Mouse (Mus musculus) lung, embryonic 14.5 days (tissue): ENCODE results near the gene Mief1. TPM values are rescaled to one million over a fixed set of nuclear protein-coding genes. Genes with fewer than 3 reads are reported as not detected.

Experiments
- ATAC-seq: fragments of 200-750 bp; cut with Nextera tagmentation; 2 replicates; pipeline ENCODE4 v1.8.0; 2017; ENCODE audit warnings: mild to moderate bottlenecking, moderate TSS enrichment, moderate library complexity; ENCODE audit not compliant: insufficient read depth
- DNase-seq: peaks from one replicate; pipeline ENCODE4 v3.0.0-alpha.2; 2015
- H3K27ac ChIP-seq: fragments of 300-500 bp; sonication (generic); 2 replicates; pipeline ENCODE4 v1.5.1; 2014; ENCODE audit warnings: low read depth, mild to moderate bottlenecking, moderate library complexity
- H3K27me3 ChIP-seq: fragments of 300-500 bp; sonication (generic); 2 replicates; pipeline ENCODE4 v1.6.1; 2014; ENCODE audit warnings: low read length, control low read depth; ENCODE audit not compliant: insufficient read depth
- H3K36me3 ChIP-seq: fragments of 300-500 bp; sonication (generic); 2 replicates; pipeline ENCODE4 v1.6.1; 2014; ENCODE audit warnings: control low read depth; ENCODE audit not compliant: insufficient read depth
- H3K4me1 ChIP-seq: fragments of 300-500 bp; sonication (generic); 2 replicates; pipeline ENCODE4 v1.6.1; 2014; ENCODE audit warnings: antibody characterized with exemption, control low read depth; ENCODE audit not compliant: insufficient read depth
- H3K4me2 ChIP-seq: fragments of 300-500 bp; sonication (generic); 2 replicates; pipeline ENCODE4 v1.6.1; 2014; ENCODE audit warnings: mild to moderate bottlenecking
- H3K4me3 ChIP-seq: fragments of 300-500 bp; sonication (generic); 2 replicates; pipeline ENCODE4 v1.5.1; 2014; ENCODE audit warnings: low read depth, low read length
- H3K9ac ChIP-seq: fragments of 300-500 bp; sonication (generic); 2 replicates; pipeline ENCODE4 v1.6.1; 2014
- H3K9me3 ChIP-seq: fragments of 300-500 bp; sonication (generic); 2 replicates; pipeline ENCODE4 v1.6.1; 2016; ENCODE audit warnings: low read depth, low read length, control low read depth
- CTCF ChIP-seq: IDR thresholded peaks from 2 replicates; pipeline ENCODE4 v1.5.1; 2016; ENCODE audit warnings: antibody characterized with exemption, low read depth
- WGBS: fragments of 180-500 bp; shearing (Covaris S2); extraction: QIAGEN DNeasy Blood & Tissue Kit; methylation state at CpG from one replicate; pipeline ENCODE4 v1.1.7; 2014; 5-methylcytosine and 5-hydroxymethylcytosine counted together
- polyA plus RNA-seq: library from polyadenylated mRNA; unstranded; fragments of >200 nt; fragmentation: Nextera tagmentation; extraction: Ambion mirVana; gene quantifications from 2 replicates; pipeline ENCODE4 v1.2.1, GENCODE M21; 2014

Mief1 gene
- polyA plus RNA-seq, 1 experiment from 2014 or later: 31.7 TPM

DNA sequence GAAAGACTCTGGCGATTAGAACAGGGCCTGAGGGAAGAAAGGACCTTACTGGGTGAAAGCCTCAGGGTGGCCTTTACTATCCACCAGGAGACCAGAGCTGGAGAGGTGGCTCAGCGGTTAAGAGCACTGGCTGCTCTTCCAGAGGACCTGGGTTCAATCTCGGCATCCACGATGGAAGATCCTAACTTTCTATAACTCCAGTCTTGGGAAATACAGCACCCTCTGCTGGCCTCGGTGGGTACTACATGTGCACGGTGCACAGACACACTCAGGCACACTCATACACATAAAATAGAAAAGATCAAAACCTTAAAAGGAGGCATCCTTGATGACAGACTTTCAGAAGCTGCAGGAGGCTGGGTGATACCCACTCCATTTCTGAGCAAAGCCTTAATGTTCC, 46.8 kb downstream of the Mief1 start:
- WGBS: 23% methylated on average over 6 of the region's 6 CpGs
- Histone ChIP-seq H3K27ac (no peak overlapping the region), H3K36me3 (no peaks in the 10 kb centered on the region), H3K9ac (no peak overlapping the region), H3K4me3 (no peak overlapping the region), H3K4me2 (no peak overlapping the region), H3K4me1 (no peaks in the 10 kb centered on the region), H3K27me3 (peaks cover 9% of the 10 kb centered on the region; the same call in 1 of the 2 replicates), H3K9me3 (no peaks in the 10 kb centered on the region)
- DNase-seq (peak; percentile 69), ATAC-seq (no peak)
- peak; percentile 77 for TF ChIP-seq CTCF

DNA sequence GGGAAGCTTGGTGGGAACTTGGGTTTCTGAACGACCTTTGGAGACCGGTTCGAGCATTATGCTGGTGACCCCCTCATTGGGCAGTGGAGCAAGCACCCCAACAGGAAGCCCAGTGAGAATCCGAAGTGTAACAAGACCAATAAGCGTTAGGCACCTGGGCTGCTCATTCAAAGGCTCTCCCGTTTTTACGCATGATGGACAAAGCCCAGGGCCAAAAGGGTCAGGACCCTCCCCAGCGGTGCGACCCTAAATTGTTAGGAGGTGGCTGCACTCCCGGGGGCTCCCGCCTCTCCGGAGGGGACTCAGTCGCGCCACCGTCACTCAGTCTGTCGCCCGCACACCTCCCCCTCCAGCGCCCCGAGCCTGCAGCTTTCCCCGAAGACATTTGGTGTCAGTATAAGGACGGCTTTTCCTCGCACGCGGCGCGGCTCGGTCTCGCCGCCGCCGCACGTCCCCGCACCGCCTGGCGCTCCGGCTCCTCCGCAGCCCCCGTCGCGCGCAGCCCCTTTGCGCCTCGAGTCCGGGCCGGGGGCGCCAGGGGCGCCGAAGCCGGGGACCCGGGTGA, 53.1 kb downstream of the Mief1 start, which contains the start of gene Cacna1i:
Cacna1i (plus strand) TSS at position 388 of the 565 bp plus-strand sequence.
- Histone ChIP-seq H3K4me1 (no peaks in the 10 kb centered on the region), H3K4me2 (peak within 1 kb of the TSS; percentile 87), H3K9ac (peak within 1 kb of the TSS; percentile 3; the same call in 1 of the 2 replicates), H3K27me3 (peaks cover 56% of the 10 kb centered on the region), H3K4me3 (peak within 1 kb of the TSS; percentile 39), H3K9me3 (no peaks in the 10 kb centered on the region), H3K27ac (no peak within 1 kb of the TSS), H3K36me3 (no peaks in the 10 kb centered on the region)
- DNase-seq (peak; percentile 50), ATAC-seq (no peak)
- 1% methylated on average over 50 of the region's 50 CpGs for WGBS
- TF ChIP-seq CTCF: peak; percentile 8; the same call in 1 of the 2 replicates

DNA sequence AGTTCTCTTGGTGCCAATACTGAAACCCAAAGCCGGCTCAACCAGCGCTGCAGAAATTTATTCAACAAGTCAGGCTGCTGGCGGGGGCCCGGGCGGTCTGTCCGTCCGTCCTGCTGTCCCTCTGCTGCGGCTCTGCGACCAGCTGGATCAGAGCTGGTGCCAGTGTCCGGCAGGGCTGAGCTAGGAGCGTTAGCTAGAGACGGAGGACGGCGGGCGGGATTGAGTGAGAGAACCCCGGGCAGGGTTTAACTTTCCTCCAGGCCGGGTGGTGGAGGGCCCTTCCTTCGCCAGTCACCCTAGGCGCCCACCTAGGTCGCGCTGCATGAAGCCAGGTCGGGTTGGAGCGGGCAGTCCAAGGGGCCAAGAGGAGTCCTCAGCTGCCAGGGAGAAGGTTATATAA, 54.2 kb downstream of the Mief1 start:
- WGBS: 3% methylated on average over 23 of the region's 23 CpGs
- Histone ChIP-seq H3K27ac (no peak overlapping the region), H3K27me3 (peaks cover 56% of the 10 kb centered on the region)

DNA sequence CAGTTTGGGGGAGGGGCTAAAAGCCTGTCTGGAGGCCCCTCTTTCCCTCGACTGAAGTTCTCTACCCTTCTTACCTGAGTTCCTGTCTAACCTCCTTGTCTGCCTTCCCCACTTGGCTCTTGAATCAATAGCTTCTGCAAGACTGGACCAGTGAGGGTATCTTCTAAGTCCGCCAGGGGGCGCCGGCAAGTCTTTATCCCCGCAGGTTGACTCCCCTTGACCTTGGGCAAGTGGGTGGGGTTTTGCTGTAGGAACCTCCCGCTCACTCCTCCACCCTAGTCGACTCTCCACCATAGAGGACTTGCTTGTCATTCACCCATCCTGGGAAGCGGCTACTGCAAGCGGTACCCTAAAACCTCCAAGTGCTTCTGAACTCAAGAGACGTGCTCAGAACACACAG, 55.6 kb downstream of the Mief1 start:
- H3K27me3 ChIP-seq: peaks cover 52% of the 10 kb centered on the region
- TF ChIP-seq CTCF: peak; percentile 61
- no peak overlapping the region for H3K4me3 ChIP-seq
- H3K4me1 ChIP-seq: no peaks in the 10 kb centered on the region
- peak; percentile 72 for DNase-seq
- no peaks in the 10 kb centered on the region for H3K36me3 ChIP-seq
- 9% methylated on average over 10 of the region's 10 CpGs for WGBS
- ATAC-seq: no peak
- H3K27ac ChIP-seq: no peak overlapping the region
- no peaks in the 10 kb centered on the region for H3K9me3 ChIP-seq
- no peak overlapping the region for H3K4me2 ChIP-seq
- no peak overlapping the region for H3K9ac ChIP-seq

More for the DNA sequence above, 54.2 kb downstream of the Mief1 start:
- DNase-seq (peak; percentile 15), ATAC-seq (no peak)
- no peaks in the 10 kb centered on the region for H3K9me3 ChIP-seq
- H3K36me3 ChIP-seq: no peaks in the 10 kb centered on the region
- H3K4me3 ChIP-seq: peak overlapping the region; percentile 39
- H3K9ac ChIP-seq: peak overlapping the region; percentile 3; the same call in 1 of the 2 replicates
- TF ChIP-seq CTCF: no peak
- no peaks in the 10 kb centered on the region for H3K4me1 ChIP-seq
- peak overlapping the region; percentile 87 for H3K4me2 ChIP-seq

DNA sequence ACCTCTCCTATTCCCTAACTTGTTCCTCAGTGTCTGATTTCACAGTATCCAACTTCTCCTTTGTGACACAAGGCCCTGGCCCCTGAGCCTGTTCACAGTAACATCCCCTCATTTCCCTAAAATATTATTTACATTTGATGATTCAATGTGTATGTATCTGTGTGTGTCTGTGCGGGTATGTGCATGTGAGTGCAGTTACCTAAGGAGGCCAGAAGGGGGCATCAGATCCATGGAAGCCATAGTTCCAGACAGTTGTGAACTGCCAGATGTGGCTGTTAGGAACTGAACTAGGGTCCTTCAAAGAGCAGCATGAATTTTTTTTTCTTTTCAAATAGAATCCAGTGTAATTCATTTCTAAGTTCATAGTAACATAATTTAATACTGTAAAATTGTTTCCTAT, 63.3 kb downstream of the Mief1 start:
- H3K4me2 ChIP-seq: no peak overlapping the region
- H3K9me3 ChIP-seq: peaks cover 5% of the 10 kb centered on the region; the same call in 1 of the 2 replicates
- ATAC-seq (no peak), DNase-seq (no peak)
- no peak overlapping the region for H3K27ac ChIP-seq
- H3K4me3 ChIP-seq: no peak overlapping the region
- H3K9ac ChIP-seq: no peak overlapping the region
- WGBS: 97% methylated on average over 1 of the region's 1 CpGs
- no peaks in the 10 kb centered on the region for H3K27me3 ChIP-seq
- TF ChIP-seq CTCF: peak; percentile 46
- H3K4me1 ChIP-seq: no peaks in the 10 kb centered on the region
- H3K36me3 ChIP-seq: no peaks in the 10 kb centered on the region

Other genes with a start within 250 kb of the Mief1 start
- 11.6 and 13.0 TPM in 2 replicates for gene Pdgfb, start 219.0 kb upstream of the Mief1 start, polyA plus RNA-seq
- 14.7 and 14.9 TPM in 2 replicates for gene Syngr1, start 142.7 kb upstream of the Mief1 start, polyA plus RNA-seq
- 1,315 and 1,365 TPM in 2 replicates for gene Rpl3, start 142.2 kb upstream of the Mief1 start, polyA plus RNA-seq
- gene Tab1, start 100.9 kb upstream of the Mief1 start, polyA plus RNA-seq: 32.5 and 34.2 TPM in 2 replicates
- 6.1 and 7.7 TPM in 2 replicates for gene Mgat3, start 60.3 kb upstream of the Mief1 start, polyA plus RNA-seq
- not detected in 2 replicates for gene AC140267.1, start 1.8 kb downstream of the Mief1 start, polyA plus RNA-seq
- gene Atf4, start 21.2 kb downstream of the Mief1 start, polyA plus RNA-seq: 115 and 136 TPM in 2 replicates
- 56.4 and 61.0 TPM in 2 replicates for gene Rps19bp1, start 30.3 kb downstream of the Mief1 start, polyA plus RNA-seq
- gene Cacna1i, start 53.2 kb downstream of the Mief1 start, polyA plus RNA-seq: not detected in 2 replicates